Mouse (Mus musculus) kidney, adult 2 months (tissue): Measurements from ENCODE around the gene Ctdnep1.

Source experiments
- CTCF ChIP-seq: fragments of 200-500 bp; conservative IDR thresholded peaks from 2 replicates; pipeline ENCODE4 v1.5.1; 2011; ENCODE audit warnings: low read depth, mild to moderate bottlenecking, control low read depth, low read length, moderate library complexity, mixed read lengths; ENCODE audit not compliant: insufficient read depth, insufficient read length
- POLR2A ChIP-seq: fragments of 200-500 bp; IDR thresholded peaks from one replicate; pipeline ENCODE4 v1.6.1; 2011; ENCODE audit warnings: low read depth, low read length, control low read depth

DNA sequence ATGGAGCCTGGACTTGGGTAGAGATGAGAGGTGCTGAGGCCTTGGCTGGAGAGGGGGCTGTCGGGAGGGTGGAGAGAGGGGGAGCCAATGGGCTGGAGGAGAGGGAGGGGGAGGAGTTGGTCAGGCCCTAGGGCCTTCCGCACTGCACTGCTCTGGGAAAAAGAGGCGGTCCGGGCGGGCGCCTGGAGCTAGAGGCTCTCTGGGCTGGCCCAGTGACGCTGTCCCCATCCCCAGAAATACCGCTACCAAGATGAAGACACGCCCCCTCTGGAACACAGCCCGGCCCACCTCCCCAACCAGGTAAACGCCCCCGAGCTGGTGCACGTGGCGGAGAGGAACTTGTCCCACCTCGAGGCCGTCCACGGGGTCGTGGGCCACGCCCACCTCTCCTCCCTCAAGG lies 45.7 kb downstream of the Ctdnep1 start:
- TF ChIP-seq POLR2A (no peak), CTCF (no peak)
